Comparison of ENCODE assay signal across 22 mouse cellular contexts in the genomic region with DNA sequence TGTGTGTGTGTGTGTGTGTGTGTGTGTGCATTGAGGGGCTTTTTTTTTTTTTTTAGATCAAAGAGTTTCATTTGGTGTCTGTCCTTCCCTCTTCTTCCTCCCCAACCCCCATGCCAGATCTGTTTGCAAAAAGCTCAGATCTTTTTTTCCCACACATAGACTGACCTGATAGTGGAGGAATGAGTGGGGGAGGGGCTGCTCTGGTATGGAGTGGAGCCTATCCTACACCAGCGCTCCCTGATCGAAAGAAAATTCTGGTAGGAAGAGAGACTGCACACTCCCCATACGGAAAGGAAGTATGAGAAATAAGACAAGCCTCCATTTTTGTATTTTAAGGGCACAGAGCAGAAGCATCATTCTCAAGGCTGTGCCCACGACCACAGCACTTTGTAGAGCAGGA. TPM values are rescaled to one million over a fixed set of nuclear protein-coding genes. Genes with fewer than 3 reads are reported as not detected.
DNase-seq lines count a peak whose midpoint lies in the region; ATAC-seq lines count a peak whose summit lies in the region.
"Had no signal": no experiment of that assay in that cellular context is flagged by ENCODE, and none has a peak within 500 bp of the region (broad histone marks: within the 10 kb centered on the region; RNA-seq: fewer than 3 reads in every experiment).

No protein-coding gene starts in this region.

- DNase-seq in heart, adult 9 months (ENCODE audit: low spot score in 2 of 2): no peak
- no peak for DNase-seq in kidney, adult 9 months
- peak; percentile 47 for DNase-seq in embryo, embryonic 9.5 days (ENCODE audit: extremely low spot score)
- DNase-seq in neural tube, embryonic 11.5 days (ENCODE audit: low spot score): peak; percentile 26
- DNase-seq in urinary bladder, adult 2 months (ENCODE audit: low spot score): no peak
- DNase-seq: adrenal gland, postnatal 36 days; B cell, adult 2 months; cerebellum, adult 8-10 months; kidney, adult 11 months; kidney, postnatal 14 days; lung, adult 18-20 months; lung, postnatal 36 days; retina, postnatal 1 day; right cerebral cortex, postnatal 4 days; thymus, postnatal 25 days had no signal

- H3K9ac ChIP-seq in heart, embryonic 12.5 days: no peak overlapping the region
- no peak overlapping the region for H3K9ac ChIP-seq in kidney, embryonic 15.5 days
- H3K9ac ChIP-seq in neural tube, embryonic 11.5 days (ENCODE audit: low read length): no peak overlapping the region
- H3K9ac ChIP-seq: hindbrain, embryonic 15.5 days; limb, embryonic 12.5 days had no signal

- no peaks in the 10 kb centered on the region for H3K27me3 ChIP-seq in heart, embryonic 12.5 days (replicated peaks)
- no peaks in the 10 kb centered on the region for H3K27me3 ChIP-seq in kidney, embryonic 15.5 days
- H3K27me3 ChIP-seq in neural tube, embryonic 11.5 days (ENCODE audit: control insufficient read depth, insufficient read depth, low read length): no peaks in the 10 kb centered on the region
- H3K27me3 ChIP-seq: hindbrain, embryonic 15.5 days had no signal

- peak overlapping the region; percentile 91 for H3K27ac ChIP-seq in heart, embryonic 12.5 days (ENCODE audit: poor library complexity, severe bottlenecking)
- H3K27ac ChIP-seq in kidney, embryonic 15.5 days: no peak overlapping the region
- H3K27ac ChIP-seq in neural tube, embryonic 11.5 days (ENCODE audit: low read depth, low read length): no peak overlapping the region
- H3K27ac ChIP-seq: hindbrain, embryonic 15.5 days; limb, embryonic 12.5 days had no signal

- no peaks in the 10 kb centered on the region for H3K36me3 ChIP-seq in heart, embryonic 12.5 days
- H3K36me3 ChIP-seq in kidney, embryonic 15.5 days: no peaks in the 10 kb centered on the region
- H3K36me3 ChIP-seq in neural tube, embryonic 11.5 days (ENCODE audit: control insufficient read depth, insufficient read depth, low read length): no peaks in the 10 kb centered on the region
- H3K36me3 ChIP-seq: hindbrain, embryonic 15.5 days; limb, embryonic 12.5 days had no signal

- H3K4me3 ChIP-seq in heart, embryonic 12.5 days: no peak overlapping the region
- no peak overlapping the region for H3K4me3 ChIP-seq in kidney, embryonic 15.5 days (replicated peaks)
- H3K4me3 ChIP-seq in neural tube, embryonic 11.5 days (ENCODE audit: low read depth, low read length): no peak overlapping the region
- H3K4me3 ChIP-seq: erythroblast, embryonic 14.5 days; hindbrain, embryonic 15.5 days; limb, embryonic 12.5 days had no signal

- WGBS in heart, embryonic 12.5 days: 9% methylated on average over 4 of the region's 4 CpGs
- 42% methylated on average over 4 of the region's 4 CpGs for WGBS in kidney, embryonic 15.5 days
- 44% methylated on average over 4 of the region's 4 CpGs for WGBS in neural tube, embryonic 11.5 days

- no peak for ATAC-seq in heart, embryonic 12.5 days (ENCODE audit: insufficient number of reproducible peaks, low FRiP score)
- ATAC-seq in kidney, embryonic 15.5 days (replicated peaks; ENCODE audit: low FRiP score): 0 out of 2 replicates have a peak, but pooled peaks have one; percentile 23
- no peak for ATAC-seq in neural tube, embryonic 11.5 days (ENCODE audit: insufficient read depth, low FRiP score, low TSS enrichment)
- ATAC-seq: forebrain, embryonic 16.5 days had no signal

- H3K4me2 ChIP-seq in heart, embryonic 12.5 days: peak overlapping the region; percentile 56
- no peak overlapping the region for H3K4me2 ChIP-seq in kidney, embryonic 15.5 days
- H3K4me2 ChIP-seq in neural tube, embryonic 11.5 days (ENCODE audit: low read depth): no peak overlapping the region
- H3K4me2 ChIP-seq: hindbrain, embryonic 15.5 days; midbrain, embryonic 11.5 days had no signal

- H3K4me1 ChIP-seq in heart, embryonic 12.5 days (replicated peaks): peaks cover 40% of the 10 kb centered on the region
- H3K4me1 ChIP-seq in kidney, embryonic 15.5 days: peaks cover 35% of the 10 kb centered on the region
- peaks cover 21% of the 10 kb centered on the region for H3K4me1 ChIP-seq in neural tube, embryonic 11.5 days (ENCODE audit: control insufficient read depth, insufficient read depth, low read length)

- no peaks in the 10 kb centered on the region for H3K9me3 ChIP-seq in heart, embryonic 12.5 days (replicated peaks)
- no peaks in the 10 kb centered on the region for H3K9me3 ChIP-seq in kidney, embryonic 15.5 days (replicated peaks)
- H3K9me3 ChIP-seq in neural tube, embryonic 11.5 days (ENCODE audit: control insufficient read depth, low read length): no peaks in the 10 kb centered on the region
- H3K9me3 ChIP-seq: hindbrain, embryonic 15.5 days; limb, embryonic 12.5 days had no signal

RNA-seq across cellular contexts. Expression of a gene that starts 25.2 kb away (rescaled TPM):
- 2.2 and 2.7 TPM in 2 replicates for polyA plus RNA-seq in heart, embryonic 12.5 days (2016; fragmentation: Nextera tagmentation; extraction: Ambion mirVana)
- polyA plus RNA-seq in kidney, embryonic 15.5 days (2015; fragmentation: Nextera tagmentation; extraction: Ambion mirVana): 2.1 and 2.6 TPM in 2 replicates
- 3.6 and 4.4 TPM in 2 replicates for polyA plus RNA-seq in neural tube, embryonic 11.5 days (2014; fragmentation: Nextera tagmentation; extraction: Ambion mirVana)
- 0.10 and 0.22 TPM in 2 replicates for polyA plus RNA-seq in urinary bladder, adult 2 months (2012; rRNA removed)
- polyA plus RNA-seq: erythroblast, embryonic 14.5 days had no signal

Comparison
In these comparisons a context has a peak if more than half of its experiments do, and no peak if none do; other contexts are left out.
1. DNase-seq: peak in embryo, embryonic 9.5 days (single experiment) and neural tube, embryonic 11.5 days (single experiment); none in heart, adult 9 months (0 of 2), kidney, adult 9 months (single experiment) and urinary bladder, adult 2 months (single experiment).